Mouse (Mus musculus) thymus, adult 2 months (tissue): ENCODE measurements around the gene Actr3. TPM values are rescaled to one million over a fixed set of nuclear protein-coding genes. Genes with fewer than 3 reads are reported as not detected.

ENCODE experiments used
- DNase-seq: peaks from one replicate; pipeline ENCODE4 v3.0.0; 2021
- H3K27ac ChIP-seq: fragments of 200-500 bp; 2 replicates; pipeline ENCODE4 v1.5.1; 2012; ENCODE audit warnings: low read length, control low read depth; ENCODE audit not compliant: control insufficient read depth, insufficient read depth
- H3K27me3 ChIP-seq: fragments of 200-500 bp; 2 replicates; pipeline ENCODE4 v1.6.1; 2012; ENCODE audit warnings: mild to moderate bottlenecking, low read length, moderate library complexity, mixed read lengths; ENCODE audit not compliant: control insufficient read depth, insufficient read depth
- H3K36me3 ChIP-seq: fragments of 200-500 bp; 2 replicates; pipeline ENCODE4 v1.6.1; 2012; ENCODE audit warnings: mild to moderate bottlenecking, low read length, moderate library complexity; ENCODE audit not compliant: control insufficient read depth, insufficient read depth
- H3K4me1 ChIP-seq: fragments of 200-500 bp; replicated peaks from 2 replicates; pipeline ENCODE4 v1.6.1; 2012; ENCODE audit warnings: low read length; ENCODE audit not compliant: control insufficient read depth, insufficient read depth
- H3K4me3 ChIP-seq: fragments of 200-500 bp; 2 replicates; pipeline ENCODE4 v1.5.1; 2012; ENCODE audit warnings: mild to moderate bottlenecking, low read length, control low read depth, moderate library complexity; ENCODE audit not compliant: control insufficient read depth, insufficient read depth
- CTCF ChIP-seq: fragments of 200-500 bp; IDR thresholded peaks from 2 replicates; pipeline ENCODE4 v1.5.1; 2012; ENCODE audit warnings: mild to moderate bottlenecking, control low read depth, low read length, moderate library complexity, borderline replicate concordance; ENCODE audit not compliant: control insufficient read depth, poor library complexity, insufficient read depth; ENCODE audit errors: extremely low read depth
- POLR2A ChIP-seq: fragments of 200-500 bp; IDR thresholded peaks from 2 replicates; pipeline ENCODE4 v1.6.1; 2012; ENCODE audit warnings: mild to moderate bottlenecking, low read length, control low read depth, moderate library complexity; ENCODE audit not compliant: control insufficient read depth, poor library complexity, insufficient read depth; ENCODE audit errors: extremely low read depth
- WGBS: fragments of 180-500 bp; shearing (Covaris S2); methylation state at CpG from one replicate; pipeline ENCODE4 v1.1.7; 2018; 5-methylcytosine and 5-hydroxymethylcytosine counted together
- polyA plus RNA-seq: library from polyadenylated mRNA; depleted of rRNA; stranded (reverse); fragments of >200 nt; gene quantifications from 2 replicates; pipeline ENCODE4 v1.2.3, GENCODE M21; 2012

Actr3 gene
- polyA plus RNA-seq, 1 experiment: 128 TPM

DNA sequence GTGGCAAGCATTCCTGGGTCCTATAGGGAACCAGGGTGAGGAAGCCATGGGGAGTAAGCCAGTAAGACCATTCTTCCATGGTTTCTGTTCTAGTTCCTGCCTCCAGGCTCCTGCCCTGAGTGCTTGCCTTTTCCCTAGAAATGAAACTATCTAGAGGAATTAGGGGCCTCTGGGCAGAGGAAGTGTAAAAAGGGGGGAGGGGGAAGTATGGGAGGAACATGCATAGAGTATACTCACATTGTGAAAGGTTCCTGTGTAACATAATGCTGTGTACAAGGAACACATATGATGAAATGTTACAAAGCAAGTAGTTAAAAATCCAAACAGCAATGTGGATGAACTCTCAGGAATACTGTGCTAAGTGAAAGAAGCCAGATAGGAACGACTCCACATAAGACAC, 27.4 kb upstream of the Actr3 start:
- Histone ChIP-seq H3K27ac (no peak overlapping the region), H3K36me3 (no peaks in the 10 kb centered on the region), H3K4me1 (peaks cover 14% of the 10 kb centered on the region), H3K27me3 (no peaks in the 10 kb centered on the region), H3K4me3 (no peak overlapping the region)
- TF ChIP-seq CTCF (no peak), POLR2A (no peak)
- DNase-seq: no peak
- WGBS: 97% methylated on average over 1 of the region's 1 CpGs

DNA sequence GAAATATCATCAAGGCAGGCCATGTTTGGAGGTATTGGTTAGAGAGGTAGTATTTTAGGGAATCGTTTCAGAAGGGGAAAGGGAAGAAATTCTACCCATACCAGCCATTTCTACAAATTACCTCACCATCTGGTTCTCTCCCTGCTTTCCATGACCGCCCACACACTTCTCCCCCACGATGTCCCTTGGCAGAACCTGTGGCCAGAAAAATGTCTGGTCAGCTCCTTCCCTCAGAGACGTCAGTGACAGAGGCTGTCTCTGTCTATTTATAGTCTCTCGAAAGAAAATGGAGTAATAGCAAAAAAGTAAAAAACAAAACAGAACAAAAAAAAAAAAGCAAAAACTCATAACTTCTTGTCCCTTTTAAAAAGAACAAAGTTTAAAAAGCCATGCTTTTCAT, 23.0 kb upstream of the Actr3 start:
- Histone ChIP-seq H3K4me1 (no peaks in the 10 kb centered on the region), H3K27ac (no peak overlapping the region), H3K27me3 (no peaks in the 10 kb centered on the region), H3K36me3 (no peaks in the 10 kb centered on the region), H3K4me3 (no peak overlapping the region)
- no peak for TF ChIP-seq CTCF
- no peak for TF ChIP-seq POLR2A
- 79% methylated on average over 5 of the region's 5 CpGs for WGBS
- no peak for DNase-seq

DNA sequence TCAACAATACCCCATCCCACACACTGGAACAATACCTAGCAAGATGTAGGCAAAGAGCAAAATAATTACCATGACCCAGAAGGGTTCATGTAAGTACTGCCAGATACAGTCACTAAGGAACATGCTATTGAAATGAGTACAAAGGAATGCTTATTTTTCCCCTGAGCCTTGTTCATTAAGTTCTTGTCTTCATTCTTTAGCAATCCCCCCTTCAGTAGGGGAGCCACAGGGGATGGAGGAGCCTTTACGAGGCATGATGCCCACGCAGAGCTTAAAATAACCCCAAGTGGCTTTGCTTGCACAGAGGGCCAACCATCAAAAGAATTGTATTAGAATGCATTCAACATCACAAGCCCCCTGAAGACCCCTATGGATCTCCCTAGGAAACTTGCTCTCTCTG, 19.6 kb upstream of the Actr3 start:
- TF ChIP-seq POLR2A (no peak), CTCF (no peak)
- H3K27ac ChIP-seq: no peak overlapping the region
- no peaks in the 10 kb centered on the region for H3K4me1 ChIP-seq
- no peaks in the 10 kb centered on the region for H3K27me3 ChIP-seq
- H3K4me3 ChIP-seq: no peak overlapping the region
- DNase-seq: no peak
- no peaks in the 10 kb centered on the region for H3K36me3 ChIP-seq
- 95% methylated on average over 2 of the region's 2 CpGs for WGBS

DNA sequence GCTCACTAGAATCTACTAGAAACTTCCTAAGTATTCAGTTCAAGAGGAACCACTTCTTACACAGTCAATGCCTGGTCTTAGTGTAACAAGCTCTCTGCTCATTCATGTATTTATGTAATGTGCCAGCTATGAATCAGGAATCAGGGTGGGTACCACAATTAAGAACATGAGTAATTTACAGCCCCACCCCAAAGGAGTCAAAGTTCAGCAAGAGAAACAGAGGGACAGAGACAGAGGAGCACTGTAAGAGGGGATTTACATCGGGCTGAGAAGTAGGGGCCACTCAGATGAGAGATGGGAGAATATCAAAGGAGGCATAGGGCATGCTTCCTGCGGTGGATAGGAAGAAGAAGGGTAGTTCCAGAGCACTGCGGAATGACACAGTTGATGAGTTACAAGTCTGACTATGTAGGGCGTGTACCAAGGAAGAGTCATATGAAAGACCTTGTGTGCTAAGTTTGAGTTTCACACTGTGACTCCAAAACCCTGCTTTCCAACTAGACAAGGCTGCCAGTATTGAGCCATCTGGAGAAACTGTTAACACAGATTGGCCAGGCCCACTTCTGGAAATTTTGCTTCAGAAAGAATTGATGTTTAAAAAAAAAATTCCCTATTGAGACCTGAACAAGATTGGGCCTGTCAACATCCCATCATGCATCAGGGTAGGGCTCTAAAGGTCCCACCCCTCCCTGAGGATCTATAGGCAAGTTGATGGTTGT, 14.9 kb upstream of the Actr3 start:
- Histone ChIP-seq H3K4me3 (no peak overlapping the region), H3K27me3 (no peaks in the 10 kb centered on the region), H3K36me3 (no peaks in the 10 kb centered on the region), H3K27ac (no peak overlapping the region), H3K4me1 (no peaks in the 10 kb centered on the region)
- WGBS: 97% methylated on average over 4 of the region's 4 CpGs
- DNase-seq: no peak
- no peak for TF ChIP-seq POLR2A
- TF ChIP-seq CTCF: no peak

DNA sequence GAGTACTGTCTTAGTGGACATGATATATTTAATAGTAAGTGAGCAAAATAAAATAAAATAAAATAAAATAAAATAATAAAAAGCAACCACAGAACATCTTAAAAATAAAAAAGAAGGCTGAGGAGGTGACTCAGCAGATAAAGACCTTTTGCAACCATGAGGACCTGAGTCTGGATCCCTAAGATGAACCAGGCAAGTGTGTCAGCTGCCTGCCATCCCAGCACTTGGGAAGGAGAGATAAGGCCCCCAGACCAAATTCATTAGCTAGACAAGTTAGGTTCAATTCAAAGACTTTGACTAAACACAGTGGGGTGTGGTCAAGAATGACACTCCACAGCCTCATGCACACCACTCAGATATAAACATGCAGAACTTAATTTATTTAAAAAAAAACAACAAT, 12.4 kb upstream of the Actr3 start:
- DNase-seq: no peak
- Histone ChIP-seq H3K27ac (no peak overlapping the region), H3K4me3 (no peak overlapping the region), H3K27me3 (no peaks in the 10 kb centered on the region), H3K36me3 (no peaks in the 10 kb centered on the region), H3K4me1 (no peaks in the 10 kb centered on the region)
- no peak for TF ChIP-seq CTCF
- no peak for TF ChIP-seq POLR2A

DNA sequence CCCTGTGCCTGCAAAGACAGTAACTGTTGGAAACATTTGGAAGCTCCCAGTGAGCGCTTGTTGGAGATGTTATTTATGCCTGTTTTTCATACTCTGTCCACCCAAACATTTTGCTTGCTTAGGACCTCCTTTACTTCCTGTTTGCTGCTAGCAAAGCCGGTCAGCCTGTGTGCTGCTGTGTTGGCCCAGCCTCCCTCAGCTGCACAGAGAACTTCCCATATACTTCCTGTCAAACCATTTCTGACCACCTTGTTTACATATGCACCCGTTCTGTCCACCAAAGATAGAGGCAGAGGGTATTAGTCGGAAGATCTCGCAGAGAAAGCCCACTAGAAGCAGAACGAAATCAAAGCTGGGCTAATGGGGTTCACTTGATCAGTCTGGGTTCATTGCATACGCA, 6.2 kb upstream of the Actr3 start:
- 24% methylated on average over 7 of the region's 7 CpGs for WGBS
- no peaks in the 10 kb centered on the region for H3K36me3 ChIP-seq
- no peak overlapping the region for H3K4me3 ChIP-seq
- H3K27ac ChIP-seq: no peak overlapping the region; the same call in 1 of the 2 replicates
- peaks cover 19% of the 10 kb centered on the region for H3K4me1 ChIP-seq
- H3K27me3 ChIP-seq: no peaks in the 10 kb centered on the region
- DNase-seq: peak; percentile 17
- TF ChIP-seq POLR2A (no peak), CTCF (no peak)

DNA sequence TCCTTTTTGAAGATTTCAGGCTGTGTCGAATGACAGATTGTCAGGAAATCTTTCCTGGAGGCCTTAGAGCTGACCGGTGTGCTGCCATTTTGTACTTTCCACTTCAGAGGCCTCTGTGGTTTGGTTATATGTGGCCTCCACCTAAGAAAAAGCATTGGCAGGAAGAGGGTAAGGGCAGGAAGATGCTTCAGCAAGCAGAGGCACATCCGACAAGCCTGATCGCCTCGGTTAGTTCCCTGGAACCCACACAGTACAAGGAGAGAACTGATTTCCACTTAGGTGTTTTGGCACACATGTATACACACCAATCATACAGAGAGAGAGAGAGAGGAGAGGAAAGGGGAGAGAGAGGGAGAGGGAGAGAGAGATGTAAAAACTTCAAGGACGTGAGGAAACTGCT, 5.7 kb upstream of the Actr3 start:
- WGBS: 7% methylated on average over 6 of the region's 6 CpGs
- peaks cover 19% of the 10 kb centered on the region for H3K4me1 ChIP-seq
- H3K4me3 ChIP-seq: no peak overlapping the region
- H3K27ac ChIP-seq: peak overlapping the region; percentile 48; the same call in 1 of the 2 replicates
- no peaks in the 10 kb centered on the region for H3K27me3 ChIP-seq
- H3K36me3 ChIP-seq: no peaks in the 10 kb centered on the region
- no peak for TF ChIP-seq POLR2A
- TF ChIP-seq CTCF: no peak
- peak; percentile 19 for DNase-seq
